9 mouse cellular contexts compared by ENCODE assay signal in genomic region chr6:148598746-148599337, GRCm38 (mm10).
A peak's percentile ranks its signal among the peaks of the same experiment; 100 is the strongest.
DNase-seq lines count a peak whose midpoint lies in the region; ATAC-seq and TF ChIP-seq lines count a peak whose summit lies in the region.
"Had no signal": no experiment of that assay in that cellular context is flagged by ENCODE, and none has a peak within 500 bp of the region (broad histone marks: within the 10 kb centered on the region; RNA-seq: fewer than 3 reads in every experiment).

No protein-coding gene starts in this region.

- no peaks in the 10 kb centered on the region for H3K4me1 ChIP-seq in lung, postnatal 0 days (ENCODE audit: insufficient read depth, low read depth, low read length)
- H3K4me1 ChIP-seq in embryonic facial prominence, embryonic 15.5 days, result peaks cover 7% of the 10 kb centered on the region; the same call in 1 of the 2 replicates
- peaks cover 4% of the 10 kb centered on the region; the same call in 1 of the 2 replicates for H3K4me1 ChIP-seq in neural tube, embryonic 11.5 days (ENCODE audit: control insufficient read depth, insufficient read depth, low read length)
- H3K4me1 ChIP-seq: megakaryocyte, embryonic 14.5 days had no signal

- H3K36me3 ChIP-seq in lung, postnatal 0 days (ENCODE audit: insufficient read depth, low read length), result no peaks in the 10 kb centered on the region
- H3K36me3 ChIP-seq in embryonic facial prominence, embryonic 15.5 days, result no peaks in the 10 kb centered on the region
- H3K36me3 ChIP-seq in neural tube, embryonic 11.5 days (ENCODE audit: control insufficient read depth, insufficient read depth, low read length), result no peaks in the 10 kb centered on the region

- DNase-seq in lung, postnatal 0 days (ENCODE audit: low spot score), result no peak
- DNase-seq in lung, adult 18-20 months, result no peak
- peak; percentile 22 to 42 for DNase-seq in layer of hippocampus, adult 18-20 months (ENCODE audit: low spot score in 2 of 2)
- DNase-seq in neural tube, embryonic 11.5 days (ENCODE audit: low spot score), result peak; percentile 57
- no peak for DNase-seq in adrenal gland, adult 18-20 months (ENCODE audit: low spot score in 2 of 2)
- no peak for DNase-seq in cerebellum, adult 8-10 months
- no peak for DNase-seq in natural killer cell, adult 2 months (ENCODE audit: low spot score in 2 of 2)

- H3K9ac ChIP-seq in lung, postnatal 0 days (replicated peaks; ENCODE audit: low read depth), result no peak overlapping the region
- H3K9ac ChIP-seq in embryonic facial prominence, embryonic 15.5 days, result no peak overlapping the region
- H3K9ac ChIP-seq in neural tube, embryonic 11.5 days (ENCODE audit: low read length), result peak overlapping the region; percentile 39

- H3K4me3 ChIP-seq in lung, postnatal 0 days (ENCODE audit: low read depth, low read length), result no peak overlapping the region
- H3K4me3 ChIP-seq in embryonic facial prominence, embryonic 15.5 days (replicated peaks), result peak overlapping the region; percentile 19
- H3K4me3 ChIP-seq in neural tube, embryonic 11.5 days (ENCODE audit: low read depth, low read length), result peak overlapping the region; percentile 15; the same call in 1 of the 2 replicates
- H3K4me3 ChIP-seq: megakaryocyte, embryonic 14.5 days had no signal

- WGBS in lung, postnatal 0 days, result 14% methylated on average over 16 of the region's 16 CpGs
- WGBS in embryonic facial prominence, embryonic 15.5 days, result 9% methylated on average over 16 of the region's 16 CpGs
- 3% methylated on average over 16 of the region's 16 CpGs for WGBS in neural tube, embryonic 11.5 days

- no peak overlapping the region for H3K27ac ChIP-seq in lung, postnatal 0 days (ENCODE audit: low read length)
- H3K27ac ChIP-seq in embryonic facial prominence, embryonic 15.5 days (replicated peaks), result no peak overlapping the region
- H3K27ac ChIP-seq in neural tube, embryonic 11.5 days (ENCODE audit: low read depth, low read length), result no peak overlapping the region

- no peaks in the 10 kb centered on the region for H3K9me3 ChIP-seq in lung, postnatal 0 days (ENCODE audit: low read length)
- H3K9me3 ChIP-seq in embryonic facial prominence, embryonic 15.5 days (replicated peaks), result no peaks in the 10 kb centered on the region
- H3K9me3 ChIP-seq in neural tube, embryonic 11.5 days (ENCODE audit: control insufficient read depth, low read length), result no peaks in the 10 kb centered on the region
- H3K9me3 ChIP-seq: megakaryocyte, embryonic 14.5 days had no signal

- no peak for TF ChIP-seq CTCF in lung, postnatal 0 days (IDR thresholded peaks at IDR 0.05)

- 0 out of 2 replicates have a peak overlapping the region, but pooled peaks have one; percentile 27 for H3K4me2 ChIP-seq in lung, postnatal 0 days (replicated peaks; ENCODE audit: low read depth, low read length)
- peak overlapping the region; percentile 39 for H3K4me2 ChIP-seq in embryonic facial prominence, embryonic 15.5 days (replicated peaks)
- peak overlapping the region; percentile 41 for H3K4me2 ChIP-seq in neural tube, embryonic 11.5 days (ENCODE audit: low read depth)

- no peak for ATAC-seq in lung, postnatal 0 days
- ATAC-seq in embryonic facial prominence, embryonic 15.5 days (ENCODE audit: insufficient number of reproducible peaks, low FRiP score, low TSS enrichment, low read depth), result no peak
- ATAC-seq in neural tube, embryonic 11.5 days (ENCODE audit: insufficient read depth, low FRiP score, low TSS enrichment), result peak; percentile 43

- no peaks in the 10 kb centered on the region for H3K27me3 ChIP-seq in lung, postnatal 0 days (replicated peaks; ENCODE audit: insufficient read depth, low read length)
- no peaks in the 10 kb centered on the region for H3K27me3 ChIP-seq in embryonic facial prominence, embryonic 15.5 days
- H3K27me3 ChIP-seq in neural tube, embryonic 11.5 days (ENCODE audit: control insufficient read depth, insufficient read depth, low read length), result no peaks in the 10 kb centered on the region

- no peak for TF ChIP-seq EP300 in lung, postnatal 0 days (IDR thresholded peaks at IDR 0.05)

Comparison
In these comparisons a context has a peak if more than half of its experiments do, and no peak if none do; other contexts are left out.
1. DNase-seq: peak in layer of hippocampus, adult 18-20 months (2 of 2) and neural tube, embryonic 11.5 days (single experiment); none in lung, postnatal 0 days (single experiment), lung, adult 18-20 months (0 of 2), adrenal gland, adult 18-20 months (0 of 2), cerebellum, adult 8-10 months (single experiment) and natural killer cell, adult 2 months (0 of 2).
2. Peak in every context shown above with its lines, with median percentiles within 50 percentile points of each other: H3K4me2 ChIP-seq.